Mouse (Mus musculus) liver, adult 2 months (tissue): ENCODE measurements around the gene Col2a1. TPM values are rescaled to one million over a fixed set of nuclear protein-coding genes. Genes with fewer than 3 reads are reported as not detected.
A peak's percentile ranks its signal among the peaks of the same experiment; 100 is the strongest.

Experiments used
- DNase-seq: peaks from one replicate; pipeline ENCODE4 v3.0.0-alpha.2; 2011; ENCODE audit warnings: low read depth, low spot score; ENCODE audit errors: extremely low read depth
- H3K27ac ChIP-seq: fragments of 200-500 bp; replicated peaks from 2 replicates; pipeline ENCODE4 v1.5.1; 2012; ENCODE audit warnings: low read depth, mild to moderate bottlenecking, control low read depth, inconsistent platforms, low read length; ENCODE audit not compliant: insufficient read depth
- H3K27me3 ChIP-seq: fragments of 200-500 bp; 2 replicates; pipeline ENCODE4 v1.6.1; 2012; ENCODE audit warnings: mild to moderate bottlenecking, moderate library complexity, low read length, inconsistent platforms; ENCODE audit not compliant: control insufficient read depth, insufficient read depth
- H3K36me3 ChIP-seq: fragments of 200-500 bp; 2 replicates; pipeline ENCODE4 v1.6.1; 2012; ENCODE audit warnings: low read length, inconsistent platforms; ENCODE audit not compliant: control insufficient read depth, insufficient read depth
- H3K4me1 ChIP-seq: fragments of 200-500 bp; 2 replicates; pipeline ENCODE4 v1.6.1; 2011; ENCODE audit warnings: low read length; ENCODE audit not compliant: control insufficient read depth, insufficient read depth
- H3K4me3 ChIP-seq: fragments of 200-500 bp; 2 replicates; pipeline ENCODE4 v1.5.1; 2011; ENCODE audit warnings: low read depth, mild to moderate bottlenecking, control low read depth, low read length, moderate library complexity; ENCODE audit not compliant: insufficient read depth
- H3K79me2 ChIP-seq: fragments of 200-500 bp; 2 replicates; pipeline ENCODE4 v1.6.1; 2012; ENCODE audit warnings: inconsistent platforms, mild to moderate bottlenecking, low read length, moderate library complexity; ENCODE audit not compliant: control insufficient read depth, insufficient read depth
- H3K9ac ChIP-seq: fragments of 200-500 bp; 2 replicates; pipeline ENCODE4 v1.6.1; 2012; ENCODE audit warnings: low read depth, mild to moderate bottlenecking, control low read depth, inconsistent platforms, low read length
- CTCF ChIP-seq: fragments of 200-500 bp; IDR thresholded peaks from 2 replicates; pipeline ENCODE4 v1.5.1; 2011; ENCODE audit warnings: low read depth, low read length, control low read depth
- POLR2A ChIP-seq: fragments of 200-500 bp; IDR thresholded peaks from 2 replicates; pipeline ENCODE4 v1.6.1; 2011; ENCODE audit warnings: low read length, control low read depth; ENCODE audit not compliant: insufficient read depth; ENCODE audit errors: extremely low read depth
- WGBS: fragments of 180-500 bp; shearing (Covaris S2); methylation state at CpG from one replicate; pipeline ENCODE4 v1.1.7; 2018; 5-methylcytosine and 5-hydroxymethylcytosine counted together
- polyA plus RNA-seq: library from polyadenylated mRNA; depleted of rRNA; stranded (reverse); fragments of >200 nt; gene quantifications from 2 replicates; pipeline ENCODE4 v1.2.3, GENCODE M21; 2012
- total RNA-seq: library from RNA; depleted of rRNA; stranded (reverse); fragments of >200 nt; gene quantifications from 2 replicates; pipeline ENCODE4 v1.2.3, GENCODE M21; 2014

Gene Col2a1
- total and polyA plus RNA-seq, 2 experiments = not detected

DNA sequence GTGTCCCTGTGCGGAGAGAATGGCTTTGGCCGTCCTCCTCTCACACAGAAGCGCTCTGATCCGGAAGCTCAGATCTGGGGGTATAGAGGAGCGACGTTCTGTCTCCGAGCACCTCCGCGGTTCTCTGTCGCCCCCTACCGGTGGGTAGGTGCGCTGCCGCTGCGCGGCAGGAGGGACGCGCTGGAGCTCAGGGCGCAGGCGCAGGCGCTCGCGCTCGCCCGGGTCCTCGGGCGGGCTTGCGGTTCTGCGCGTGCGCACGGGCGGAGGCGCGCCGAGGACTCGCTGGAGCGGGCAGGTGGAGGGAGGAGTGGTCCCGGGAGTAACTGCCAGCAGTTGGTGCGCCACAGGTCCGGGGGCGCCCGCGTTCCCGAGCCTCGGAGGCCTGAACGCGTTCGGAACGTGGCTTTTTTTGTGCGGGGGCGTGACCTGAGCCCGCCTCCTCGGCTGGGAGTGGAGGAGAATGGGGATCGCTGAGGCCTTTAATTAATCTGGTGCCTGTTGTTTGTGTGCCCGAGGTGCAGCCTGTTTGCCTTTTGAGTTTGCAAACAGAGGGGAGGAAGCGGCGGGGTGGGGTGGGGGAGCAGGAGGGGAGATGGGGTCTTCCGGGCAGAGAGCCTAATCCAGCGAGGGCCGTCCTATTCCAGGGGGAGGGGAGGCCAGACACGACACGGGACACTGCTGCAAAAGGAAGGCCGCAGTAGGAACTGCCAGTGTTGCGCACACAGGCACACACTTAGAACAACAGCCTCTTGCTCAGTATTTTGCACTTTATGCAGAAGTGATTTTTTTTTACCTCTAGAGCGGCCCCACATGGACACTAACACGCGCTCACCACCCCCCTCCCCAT, 40.3 kb downstream of the Col2a1 start, which contains the start of gene Tmem106c:
Gene Tmem106c, plus strand, starts transcription at position 212 of the 847 bp plus-strand sequence.
- WGBS = 1% methylated on average over 67 of the region's 67 CpGs
- H3K79me2 ChIP-seq = no peaks in the 10 kb centered on the region
- H3K36me3 ChIP-seq = no peaks in the 10 kb centered on the region
- peak within 1 kb of the TSS; percentile 86 for H3K9ac ChIP-seq
- H3K27me3 ChIP-seq = no peaks in the 10 kb centered on the region
- no peak; the same call in 1 of the 2 replicates for TF ChIP-seq POLR2A
- TF ChIP-seq CTCF = peak; percentile 96
- H3K4me1 ChIP-seq = no peaks in the 10 kb centered on the region
- peak within 1 kb of the TSS; percentile 86 for H3K4me3 ChIP-seq
- peak within 1 kb of the TSS; percentile 47 for H3K27ac ChIP-seq
- peak; percentile 74 for DNase-seq

GRCm38 (mm10) chr15:97963329-97963988, 41.0 kb downstream of the Col2a1 start:
- Histone ChIP-seq H3K36me3 (no peaks in the 10 kb centered on the region), H3K4me3 (peak overlapping the region; percentile 86), H3K27me3 (no peaks in the 10 kb centered on the region), H3K79me2 (no peaks in the 10 kb centered on the region), H3K9ac (peak overlapping the region; percentile 78), H3K27ac (peak overlapping the region; percentile 47; the same call in 1 of the 2 replicates), H3K4me1 (no peaks in the 10 kb centered on the region)
- DNase-seq = no peak
- TF ChIP-seq POLR2A = no peak
- no peak for TF ChIP-seq CTCF
- WGBS = 7% methylated on average over 13 of the region's 13 CpGs

GRCm38 (mm10) chr15:97956416-97956815, 48.1 kb downstream of the Col2a1 start:
- Histone ChIP-seq H3K27ac (no peak overlapping the region), H3K4me3 (no peak overlapping the region), H3K36me3 (no peaks in the 10 kb centered on the region), H3K79me2 (no peaks in the 10 kb centered on the region), H3K4me1 (no peaks in the 10 kb centered on the region), H3K9ac (no peak overlapping the region), H3K27me3 (no peaks in the 10 kb centered on the region)
- 79% methylated on average over 11 of the region's 11 CpGs for WGBS
- TF ChIP-seq CTCF (no peak), POLR2A (no peak)
- no peak for DNase-seq

GRCm38 (mm10) chr15:97955742-97956141, 48.8 kb downstream of the Col2a1 start:
- no peak for DNase-seq
- TF ChIP-seq POLR2A (no peak), CTCF (no peak)
- Histone ChIP-seq H3K36me3 (no peaks in the 10 kb centered on the region), H3K4me1 (no peaks in the 10 kb centered on the region), H3K27ac (no peak overlapping the region), H3K79me2 (no peaks in the 10 kb centered on the region), H3K27me3 (no peaks in the 10 kb centered on the region), H3K9ac (no peak overlapping the region), H3K4me3 (no peak overlapping the region)
- WGBS = 33% methylated on average over 4 of the region's 4 CpGs

DNA sequence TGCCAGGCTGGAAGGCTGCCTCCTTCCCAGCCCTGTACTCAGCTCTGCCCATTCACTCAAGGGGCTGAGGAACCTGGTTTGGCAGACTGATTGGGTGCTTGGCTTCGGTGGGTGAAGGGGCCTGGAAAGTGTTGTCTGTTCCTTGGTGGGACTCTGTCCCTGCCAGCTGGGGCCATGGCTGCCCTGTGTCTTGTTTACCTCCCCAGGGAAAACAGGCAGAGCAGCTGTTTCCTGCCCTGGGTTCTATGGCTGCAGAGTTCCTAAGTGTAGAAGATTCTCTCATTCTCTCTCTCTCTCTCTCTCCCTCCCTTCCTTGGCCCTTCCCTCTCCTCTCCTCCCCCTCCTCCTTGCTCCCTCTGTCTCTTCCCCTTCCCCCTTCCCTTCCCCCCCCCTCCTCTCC, 49.2 kb downstream of the Col2a1 start:
- 65% methylated on average over 1 of the region's 1 CpGs for WGBS
- no peaks in the 10 kb centered on the region for H3K79me2 ChIP-seq
- H3K4me1 ChIP-seq = no peaks in the 10 kb centered on the region
- no peak for TF ChIP-seq CTCF
- no peak for TF ChIP-seq POLR2A
- H3K36me3 ChIP-seq = no peaks in the 10 kb centered on the region
- H3K27me3 ChIP-seq = no peaks in the 10 kb centered on the region
- DNase-seq = no peak
- no peak overlapping the region for H3K27ac ChIP-seq
- H3K9ac ChIP-seq = no peak overlapping the region
- no peak overlapping the region for H3K4me3 ChIP-seq

GRCm38 (mm10) chr15:97954671-97955070, 49.8 kb downstream of the Col2a1 start:
- Histone ChIP-seq H3K4me3 (no peak overlapping the region), H3K27ac (no peak overlapping the region), H3K4me1 (no peaks in the 10 kb centered on the region), H3K9ac (no peak overlapping the region), H3K36me3 (no peaks in the 10 kb centered on the region), H3K79me2 (no peaks in the 10 kb centered on the region), H3K27me3 (no peaks in the 10 kb centered on the region)
- DNase-seq = no peak
- WGBS = 75% methylated on average over 8 of the region's 8 CpGs
- TF ChIP-seq CTCF (no peak), POLR2A (no peak)
